Mouse (Mus musculus): Measurements from ENCODE around the gene Rundc3a.

Rundc3a gene

GRCm38 (mm10) chr11:102435754-102436470 lies 42.7 kb downstream of the Rundc3a start:
- peak; percentile 69 for DNase-seq

GRCm38 (mm10) chr11:102436471-102436790 lies 43.2 kb downstream of the Rundc3a start:
- no peak for DNase-seq

DNA sequence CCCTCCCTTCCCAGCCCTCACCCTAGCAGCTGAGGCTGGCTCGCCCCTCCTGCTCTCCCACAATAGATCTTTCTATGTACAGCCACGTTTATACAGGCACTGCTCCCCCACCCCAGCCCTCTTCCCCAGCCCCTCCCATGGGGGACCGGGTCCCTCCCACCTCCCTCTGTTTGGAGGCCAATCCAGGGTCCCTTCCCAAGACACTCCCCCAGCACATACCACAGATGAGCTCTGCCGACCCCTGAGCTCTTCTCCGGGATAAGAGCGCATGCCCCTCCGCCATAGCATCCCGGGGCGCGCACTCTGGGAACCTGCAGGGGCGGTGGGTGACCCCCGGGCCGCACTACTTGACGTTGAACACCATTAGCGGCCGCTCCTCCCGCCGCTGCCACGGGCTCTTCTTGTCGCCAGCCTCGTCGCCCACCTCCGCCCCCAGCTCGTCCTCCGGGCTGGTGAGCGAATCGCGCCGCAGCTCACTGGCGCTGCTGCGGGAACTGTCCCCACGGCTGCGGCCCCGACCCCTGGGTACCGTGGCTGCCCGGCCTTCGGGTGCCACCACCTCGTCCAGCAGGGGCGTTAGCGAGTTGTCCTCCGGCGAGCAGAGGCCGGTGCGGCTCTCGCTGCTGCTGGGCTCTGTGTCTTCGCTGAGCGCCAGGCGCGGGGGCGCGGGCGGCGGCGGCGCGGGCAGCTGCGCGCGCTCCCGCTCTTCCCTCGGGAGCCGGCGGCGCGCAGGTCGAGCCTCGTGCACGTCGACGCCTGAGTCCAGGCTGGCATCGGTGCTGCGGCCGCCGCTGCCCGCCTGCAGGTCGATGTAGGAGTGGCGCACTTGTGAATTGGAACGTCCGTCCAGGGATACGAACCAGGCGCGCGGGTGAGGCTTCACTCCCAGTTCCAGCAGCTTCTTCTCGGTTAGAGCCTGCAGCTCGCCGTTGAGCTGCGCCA lies 44.2 kb downstream of the Rundc3a start:
- DNase-seq: peak; percentile 75

DNA sequence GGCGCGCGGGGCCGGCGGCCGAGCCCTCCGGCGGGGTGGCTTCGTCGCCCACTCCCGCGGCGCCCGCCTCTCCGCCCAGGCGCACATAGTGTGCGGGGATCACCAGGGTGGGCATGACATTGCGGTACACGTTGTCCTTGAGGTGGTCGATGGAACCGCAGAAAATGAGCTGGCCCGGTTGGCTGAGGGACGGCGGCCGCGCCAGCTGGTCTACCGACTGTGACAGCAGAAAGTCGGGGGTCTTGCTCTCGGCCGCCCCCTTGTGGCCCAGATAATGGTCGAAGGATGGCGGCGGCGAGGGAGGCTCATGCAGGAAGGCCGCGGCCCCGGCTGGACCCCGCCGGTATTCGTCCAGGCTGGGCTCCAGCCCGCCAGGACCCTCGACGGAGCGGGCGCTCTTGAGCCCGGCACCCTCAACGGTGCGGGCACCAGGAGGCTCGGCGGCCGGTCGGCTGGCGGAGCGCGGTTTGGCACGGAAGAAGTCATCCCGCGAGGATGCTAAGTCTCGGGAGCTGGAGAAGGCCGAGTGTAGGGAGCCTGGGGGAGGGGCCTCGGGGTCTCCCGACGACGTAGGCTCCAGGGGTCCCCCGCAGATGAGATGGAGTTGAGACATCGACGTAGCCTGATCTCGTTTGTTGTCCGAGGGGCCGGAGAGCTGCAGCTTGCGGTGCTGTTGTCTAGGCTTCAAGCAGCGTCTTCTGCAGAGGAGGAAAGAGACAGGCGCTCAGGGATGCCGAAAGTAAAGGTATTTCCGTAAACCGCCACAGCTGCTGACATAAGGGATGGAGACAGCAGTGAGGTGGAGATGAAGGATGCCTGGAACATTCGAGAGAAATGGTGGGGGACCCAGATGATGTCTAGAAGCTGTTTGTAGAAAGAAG lies 45.2 kb downstream of the Rundc3a start:
- peak; percentile 86 for DNase-seq

- DNase-seq: peak; percentile 86
These were observed 46.2 kb downstream of the Rundc3a start for GRCm38 (mm10) chr11:102439093-102440082.

DNA sequence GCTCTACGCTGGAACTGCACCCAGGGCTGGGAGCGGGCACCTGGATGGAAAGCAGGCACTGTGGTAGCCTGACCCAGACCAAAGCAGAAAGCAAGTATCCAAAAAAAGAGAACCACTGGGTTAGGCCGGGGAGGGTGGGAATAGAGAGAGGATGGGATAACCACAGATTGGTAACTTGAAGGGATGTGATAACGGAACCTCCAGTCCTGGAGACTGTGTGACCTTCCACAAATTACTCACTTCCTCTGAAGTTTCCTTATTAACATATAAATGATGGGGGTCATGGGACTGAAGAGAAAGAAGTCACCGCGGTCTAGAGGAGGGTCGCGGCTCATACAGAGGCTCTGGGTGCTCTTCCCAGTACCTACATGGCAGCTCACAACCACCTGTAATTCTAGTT lies 47.1 kb downstream of the Rundc3a start:
- DNase-seq: no peak

DNA sequence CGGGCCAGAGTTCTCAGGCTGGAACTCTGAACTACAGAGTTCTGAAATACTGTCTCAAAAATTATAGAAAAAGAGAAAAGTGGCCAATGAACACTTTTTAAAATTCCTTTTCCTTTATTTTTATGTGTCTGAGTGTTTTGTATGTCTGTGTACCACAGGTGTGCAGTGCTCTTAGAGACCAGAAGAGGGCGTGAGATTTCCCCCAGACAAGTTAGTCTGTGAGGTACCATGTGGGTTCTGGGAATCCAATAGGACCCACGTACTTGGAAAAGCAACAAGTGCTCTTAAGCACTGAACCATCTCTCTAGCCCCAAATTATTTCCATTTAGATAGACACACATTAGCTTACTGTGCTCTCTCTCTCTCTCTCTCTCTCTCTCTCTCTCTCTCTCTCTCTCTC lies 48.2 kb downstream of the Rundc3a start:
- DNase-seq: no peak

- no peak for DNase-seq
These were observed 48.9 kb downstream of the Rundc3a start for GRCm38 (mm10) chr11:102442089-102442488.

DNA sequence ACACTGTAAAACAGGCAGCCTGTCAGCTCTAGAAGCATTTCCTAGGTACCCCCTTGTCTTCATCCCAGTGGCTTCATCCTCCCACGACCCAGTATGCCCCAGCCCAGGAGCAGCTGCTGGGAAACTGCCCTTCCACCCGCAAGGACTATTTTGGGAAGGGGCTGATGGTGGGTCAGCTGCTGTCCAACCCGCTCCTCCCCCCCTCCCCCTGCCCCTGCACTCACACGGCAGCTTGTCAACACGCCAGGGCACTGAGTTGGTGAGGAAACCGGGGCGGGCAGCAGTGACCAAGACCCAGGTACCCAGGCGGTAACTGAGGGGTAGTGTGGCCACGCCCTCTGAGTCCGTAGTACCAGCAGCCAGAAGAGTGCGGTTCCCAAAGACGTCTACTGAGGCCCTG lies 50.5 kb downstream of the Rundc3a start:
- DNase-seq: peak; percentile 59

- no peak for DNase-seq
These were observed 51.1 kb downstream of the Rundc3a start for GRCm38 (mm10) chr11:102444321-102444720.

DNA sequence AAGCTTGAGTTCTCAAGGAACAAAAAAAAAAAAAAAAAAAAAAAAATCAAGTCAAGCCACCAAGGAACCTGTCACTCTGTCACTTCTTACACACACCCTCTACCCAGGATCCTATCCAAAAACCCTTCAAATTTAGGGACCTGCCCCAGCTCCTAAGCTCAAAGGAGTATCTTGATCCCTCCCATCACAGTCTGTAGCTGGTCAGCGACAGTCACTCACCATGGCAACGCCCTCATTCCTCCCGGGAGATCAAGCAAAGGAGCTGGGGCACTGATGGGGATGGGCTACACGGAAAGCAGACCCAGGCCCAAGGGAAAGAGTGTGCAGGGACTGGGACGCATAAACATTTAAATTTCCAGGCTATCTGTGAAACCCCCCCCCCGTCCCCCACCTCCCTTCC lies 51.6 kb downstream of the Rundc3a start:
- DNase-seq: peak; percentile 14

GRCm38 (mm10) chr11:102445264-102445890 lies 52.2 kb downstream of the Rundc3a start:
- peak; percentile 67 for DNase-seq

DNA sequence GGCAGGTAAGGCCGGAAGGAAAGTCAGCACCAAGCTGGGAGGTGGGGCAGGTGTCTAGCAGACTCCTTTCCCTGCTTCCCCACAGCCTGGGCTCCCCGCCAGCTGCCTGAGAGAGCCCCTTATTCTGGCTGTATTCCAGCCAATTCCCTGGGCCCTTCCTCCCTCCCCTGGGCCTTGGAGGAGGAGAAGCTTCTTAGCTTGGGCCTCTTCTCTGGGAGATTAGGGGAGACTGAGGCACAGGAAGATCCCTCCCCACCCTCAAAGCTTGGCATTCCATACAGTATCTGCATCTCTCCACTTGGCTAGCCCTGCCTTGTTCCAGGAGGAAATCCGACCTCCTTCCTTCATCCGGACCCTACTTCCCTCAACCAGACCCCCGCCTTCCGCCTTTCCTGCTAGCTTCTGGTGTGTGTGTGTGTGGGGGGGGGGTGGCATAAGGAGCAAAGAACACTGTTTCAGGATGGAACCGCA lies 52.7 kb downstream of the Rundc3a start:
- peak; percentile 80 for DNase-seq

DNA sequence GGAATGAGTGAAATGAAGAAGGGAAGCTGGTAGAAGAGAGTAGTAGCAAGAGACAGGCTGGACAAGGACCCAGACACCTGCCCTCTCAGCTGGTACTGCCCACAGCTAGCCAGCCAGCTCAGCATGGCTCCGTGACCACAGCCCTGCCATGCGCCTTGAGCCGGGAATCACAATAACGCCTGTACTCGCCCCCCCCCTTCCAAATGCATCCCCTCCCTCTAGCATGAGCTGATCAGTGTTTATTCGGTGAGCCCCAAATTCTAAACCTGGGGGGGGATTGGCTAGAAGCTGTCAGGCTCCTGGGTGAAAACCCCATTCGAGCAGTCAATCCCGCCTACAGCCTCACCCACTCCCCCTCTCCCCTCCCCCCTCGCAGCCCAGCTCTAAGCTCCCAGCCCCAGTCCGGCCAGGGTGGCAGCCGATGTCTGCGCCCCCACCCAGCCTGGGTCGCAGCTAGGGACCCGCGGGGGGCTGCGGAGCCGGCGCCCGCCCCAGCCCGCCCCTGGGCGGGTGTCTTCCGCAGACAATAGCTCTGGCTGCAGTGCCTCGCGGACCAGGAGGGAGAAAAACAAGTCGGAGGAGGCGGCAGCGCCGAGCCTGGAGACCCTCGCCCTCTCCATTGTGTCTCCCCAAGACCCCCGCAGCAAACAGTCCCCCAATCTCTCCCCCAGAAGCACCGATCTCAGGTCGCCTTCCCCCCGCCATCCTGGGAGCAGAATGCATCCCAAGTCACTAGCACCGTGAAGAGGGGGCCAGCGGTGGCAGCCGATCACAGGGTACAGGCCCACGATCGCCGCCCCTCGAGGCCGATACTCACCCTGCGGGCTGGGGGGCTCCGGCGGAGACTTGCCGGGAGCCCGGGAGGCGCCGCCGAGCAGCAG lies 53.6 kb downstream of the Rundc3a start:
- DNase-seq: peak; percentile 84

GRCm38 (mm10) chr11:102447497-102447896 lies 54.3 kb downstream of the Rundc3a start, which contains the start of gene Fam171a2:
TSS of gene Fam171a2 (minus strand) at chr11:102447682.
- DNase-seq: peak; percentile 84

DNA sequence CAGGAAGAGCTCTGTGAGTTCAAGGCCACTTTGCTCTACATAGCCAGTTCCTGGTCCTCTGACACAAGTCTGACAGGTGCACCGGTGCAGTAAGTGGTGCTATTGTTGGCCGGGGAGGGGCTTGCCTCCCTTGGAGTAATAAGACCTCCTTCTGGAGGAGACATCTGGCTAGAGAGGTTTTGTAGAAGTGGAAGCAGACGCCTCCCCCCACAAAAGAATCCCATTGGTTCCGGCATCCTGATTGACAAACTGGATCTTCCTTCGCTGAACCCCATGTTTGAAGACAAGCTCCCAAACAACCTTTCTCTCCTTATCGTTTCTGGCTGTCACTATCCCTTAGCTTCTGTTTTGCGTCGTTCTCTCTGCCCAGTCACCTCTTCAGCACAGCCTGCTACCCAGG lies 55.1 kb downstream of the Rundc3a start:
- peak; percentile 68 for DNase-seq

DNA sequence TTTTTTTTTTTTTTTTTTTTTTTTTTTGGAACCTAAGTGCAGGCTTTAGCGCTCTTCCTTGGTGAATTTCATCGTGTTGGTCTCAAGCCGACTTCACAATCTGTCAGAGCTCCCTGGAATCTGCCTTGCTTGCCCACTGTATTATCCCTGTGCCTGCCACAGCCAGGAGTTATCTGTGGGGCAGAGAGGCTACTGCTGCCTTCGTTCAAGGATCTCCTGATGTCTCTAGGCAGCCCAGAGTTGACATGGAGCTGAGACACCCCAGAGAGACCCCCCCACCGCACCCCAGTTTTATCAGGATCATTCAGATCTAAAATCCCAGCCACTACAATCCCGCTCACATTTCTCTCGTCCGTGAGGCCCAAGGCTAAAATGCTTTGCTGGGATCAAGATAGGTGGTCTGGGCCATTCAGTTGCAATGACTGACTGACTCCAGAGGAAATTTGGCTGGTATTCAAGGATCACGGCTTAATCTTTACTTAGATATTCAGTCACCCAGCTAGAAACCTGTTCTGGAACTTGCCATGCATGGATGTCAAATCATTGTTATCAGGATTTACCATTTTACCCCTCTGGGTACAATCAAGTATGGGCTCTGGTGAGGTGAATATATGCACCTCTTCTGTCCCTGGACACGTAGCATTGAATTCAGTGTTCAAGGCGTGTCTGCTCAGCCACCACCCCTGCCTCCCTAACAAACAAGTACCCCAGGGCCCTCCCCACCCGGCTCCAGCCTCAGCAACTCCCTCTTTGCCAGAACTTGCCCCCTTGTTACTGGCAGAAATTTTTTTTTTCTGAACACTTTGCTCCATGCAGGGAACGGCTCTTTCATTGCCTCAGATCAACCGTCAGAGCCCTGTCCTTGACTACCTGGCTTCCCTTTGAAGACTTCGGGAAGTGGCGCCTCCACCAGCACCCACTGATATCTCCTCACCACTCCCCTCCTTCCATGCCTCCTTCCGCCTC lies 56.1 kb downstream of the Rundc3a start:
- peak; percentile 78 for DNase-seq
